Comparison of ENCODE assay signal across 9 mouse cellular contexts in the genomic region with DNA sequence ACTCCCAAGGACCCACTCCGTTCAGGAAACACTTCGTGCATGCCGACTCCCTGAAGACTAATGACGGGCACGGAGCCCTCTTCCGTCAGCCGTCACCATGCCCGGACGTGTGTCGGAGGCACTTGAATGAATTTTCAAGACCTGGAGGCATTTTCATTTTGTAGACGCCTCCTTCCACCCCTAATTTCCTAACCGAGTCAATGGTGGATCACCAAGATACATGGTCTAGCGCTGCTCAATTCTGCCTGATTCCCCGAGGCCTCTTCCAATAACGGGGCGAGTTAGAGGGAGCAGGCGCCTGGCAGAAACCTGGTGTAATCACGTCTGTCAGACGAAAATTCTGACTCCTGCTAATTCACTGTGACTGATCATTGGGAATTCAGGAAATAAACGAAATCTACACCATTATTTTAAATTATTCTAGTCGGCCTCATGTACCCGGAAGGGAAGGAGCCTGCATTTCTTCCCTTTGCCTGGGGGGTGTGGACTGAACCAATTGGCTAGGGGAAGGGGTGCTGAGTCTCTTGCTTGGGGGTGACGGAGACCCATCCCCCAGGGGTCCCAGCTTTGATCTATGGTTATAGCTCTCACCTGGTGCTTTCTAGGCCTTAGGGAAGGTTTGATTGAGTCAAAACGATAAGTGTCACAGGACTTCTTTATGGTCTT.
DNase-seq lines count a peak whose midpoint lies in the region; ATAC-seq and TF ChIP-seq lines count a peak whose summit lies in the region.
"Had no signal": no experiment of that assay in that cellular context is flagged by ENCODE, and none has a peak within 500 bp of the region (broad histone marks: within the 10 kb centered on the region; RNA-seq: fewer than 3 reads in every experiment).

No protein-coding gene starts in this region.

- H3K4me3 ChIP-seq in hindbrain, embryonic 16.5 days (ENCODE audit: low read length): peak overlapping the region; percentile 1; the same call in 1 of the 2 replicates
- H3K4me3 ChIP-seq in limb, embryonic 11.5 days (ENCODE audit: low read depth, low read length): no peak overlapping the region
- no peak overlapping the region for H3K4me3 ChIP-seq in intestine, postnatal 0 days (ENCODE audit: low read depth, low read length)

- peaks cover 12% of the 10 kb centered on the region for H3K4me1 ChIP-seq in hindbrain, embryonic 16.5 days (ENCODE audit: control insufficient read depth, insufficient read depth, low read depth, low read length)
- H3K4me1 ChIP-seq in limb, embryonic 11.5 days (ENCODE audit: control insufficient read depth, insufficient read depth, low read length): peaks cover 5% of the 10 kb centered on the region; the same call in 1 of the 2 replicates
- H3K4me1 ChIP-seq in intestine, postnatal 0 days (replicated peaks; ENCODE audit: control insufficient read depth, insufficient read depth, low read length): no peaks in the 10 kb centered on the region

- H3K9me3 ChIP-seq in hindbrain, embryonic 16.5 days (ENCODE audit: control insufficient read depth, low read length): no peaks in the 10 kb centered on the region
- no peaks in the 10 kb centered on the region for H3K9me3 ChIP-seq in limb, embryonic 11.5 days (ENCODE audit: control insufficient read depth, low read length)
- no peaks in the 10 kb centered on the region for H3K9me3 ChIP-seq in intestine, postnatal 0 days (ENCODE audit: control insufficient read depth)

- H3K27me3 ChIP-seq in hindbrain, embryonic 16.5 days (replicated peaks; ENCODE audit: control insufficient read depth, insufficient read depth, low read length): no peaks in the 10 kb centered on the region
- no peaks in the 10 kb centered on the region for H3K27me3 ChIP-seq in limb, embryonic 11.5 days (ENCODE audit: control insufficient read depth, insufficient read depth, low read length)
- H3K27me3 ChIP-seq in intestine, postnatal 0 days (replicated peaks; ENCODE audit: control insufficient read depth, insufficient read depth, low read length): no peaks in the 10 kb centered on the region

- peak overlapping the region; percentile 55; the same call in 1 of the 2 replicates for H3K27ac ChIP-seq in hindbrain, embryonic 16.5 days (ENCODE audit: low read depth, low read length)
- H3K27ac ChIP-seq in limb, embryonic 11.5 days (replicated peaks; ENCODE audit: low read depth, low read length): no peak overlapping the region
- no peak overlapping the region for H3K27ac ChIP-seq in intestine, postnatal 0 days (ENCODE audit: low read depth, low read length)

- WGBS in hindbrain, embryonic 16.5 days: 45% methylated on average over 24 of the region's 24 CpGs
- 46% methylated on average over 24 of the region's 24 CpGs for WGBS in limb, embryonic 11.5 days
- WGBS in intestine, postnatal 0 days: 70% methylated on average over 24 of the region's 24 CpGs

- peak overlapping the region; percentile 29; the same call in 1 of the 2 replicates for H3K9ac ChIP-seq in hindbrain, embryonic 16.5 days (ENCODE audit: low read depth, low read length)
- no peak overlapping the region for H3K9ac ChIP-seq in limb, embryonic 11.5 days (ENCODE audit: low read length)
- H3K9ac ChIP-seq in intestine, postnatal 0 days (ENCODE audit: low read depth, low read length): no peak overlapping the region

- peak; percentile 56 for DNase-seq in cerebellum, postnatal 10 days
- no peak for DNase-seq in cerebellum, adult 11 months
- DNase-seq in R1 (ENCODE audit: low read depth, low spot score): peak; percentile 3
- peak; percentile 47 for DNase-seq in limb, embryonic 11.5 days (ENCODE audit: low spot score)
- DNase-seq in adrenal gland, postnatal 4 days (ENCODE audit: low spot score in 2 of 2): no peak
- no peak for DNase-seq in testis, postnatal 10 days (ENCODE audit: low spot score)
- DNase-seq: heart, postnatal 10 days had no signal

- no peaks in the 10 kb centered on the region for H3K36me3 ChIP-seq in hindbrain, embryonic 16.5 days (ENCODE audit: control insufficient read depth, insufficient read depth, low read length)
- H3K36me3 ChIP-seq in limb, embryonic 11.5 days (ENCODE audit: control insufficient read depth, insufficient read depth, low read length): no peaks in the 10 kb centered on the region
- H3K36me3 ChIP-seq in intestine, postnatal 0 days (ENCODE audit: control insufficient read depth, insufficient read depth): no peaks in the 10 kb centered on the region

- H3K4me2 ChIP-seq in hindbrain, embryonic 16.5 days (ENCODE audit: low read length): peak overlapping the region; percentile 45
- no peak overlapping the region for H3K4me2 ChIP-seq in limb, embryonic 11.5 days (ENCODE audit: low read depth, severe bottlenecking)
- no peak overlapping the region for H3K4me2 ChIP-seq in intestine, postnatal 0 days (replicated peaks; ENCODE audit: low read depth)

- peak; percentile 81 for ATAC-seq in hindbrain, embryonic 16.5 days
- ATAC-seq in limb, embryonic 11.5 days (ENCODE audit: insufficient number of reproducible peaks, low FRiP score, low TSS enrichment, low read depth): no peak
- ATAC-seq in intestine, postnatal 0 days: no peak

- TF ChIP-seq CTCF in intestine, postnatal 0 days (IDR thresholded peaks at IDR 0.05; ENCODE audit: low read depth): no peak

Comparison
In these comparisons a context has a peak if more than half of its experiments do, and no peak if none do; other contexts are left out.
1. DNase-seq: peak in cerebellum, postnatal 10 days (2 of 2), R1 (single experiment) and limb, embryonic 11.5 days (single experiment); none in cerebellum, adult 11 months (single experiment), adrenal gland, postnatal 4 days (0 of 2) and testis, postnatal 10 days (single experiment).